Mouse (Mus musculus): ENCODE results near the gene Tmem234.

DNA sequence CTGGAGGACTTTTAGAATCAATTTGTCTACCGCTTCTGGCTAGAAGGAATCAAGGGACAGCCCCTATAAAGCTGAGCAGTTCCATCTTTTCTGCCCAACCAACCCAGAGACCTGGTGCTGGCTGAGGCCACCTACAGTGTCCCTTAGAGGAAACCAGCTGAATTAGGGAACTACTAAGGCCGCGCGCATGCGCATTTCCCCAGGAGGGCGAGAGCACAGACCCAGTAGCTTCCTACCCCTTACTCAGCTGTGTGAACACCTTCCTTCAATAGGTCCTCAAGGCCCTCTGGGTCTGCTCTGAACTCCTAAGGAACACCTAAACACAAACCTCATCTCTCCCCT is 24.5 kb downstream of the Tmem234 start:
- TF ChIP-seq CTCF (IDR thresholded peaks at IDR 0.05; ENCODE audit: low read depth) (no peak), EP300 (IDR thresholded peaks at IDR 0.05; ENCODE audit: low read depth) (no peak)

All from liver, embryonic 14.5 days (tissue).